Mouse (Mus musculus): ENCODE measurements around the gene Sys1. TPM values are rescaled to one million over a fixed set of nuclear protein-coding genes. Genes with fewer than 3 reads are reported as not detected.

Sys1 gene
- 113 and 120 TPM in 2 replicates for polyA plus RNA-seq (2015; fragmentation: Nextera tagmentation; extraction: Ambion mirVana)

GRCm38 (mm10) chr2:164456864-164457300, at the start of gene Sys1:
Gene Sys1 (plus strand): TSS chr2:164456964.

GRCm38 (mm10) chr2:164443460-164444000, 13.2 kb upstream of the Sys1 start, which contains the start of gene Sdc4:
Gene Sdc4 (minus strand): TSS chr2:164443887.

GRCm38 (mm10) chr2:164460745-164461551, 4.2 kb downstream of the Sys1 start, which contains the start of gene Gm20458:
Gene Gm20458 (plus strand): TSS chr2:164460967.

GRCm38 (mm10) chr2:164473624-164474023, 16.9 kb downstream of the Sys1 start, which contains the start of gene Trp53tg5:
Gene Trp53tg5 (minus strand): TSS chr2:164473724.

GRCm38 (mm10) chr2:164485681-164486257, 29.0 kb downstream of the Sys1 start, which contains the start of gene Dbndd2:
Gene Dbndd2 (plus strand): TSS chr2:164486106.

GRCm38 (mm10) chr2:164496847-164497690, 40.3 kb downstream of the Sys1 start, which contains the start of gene Pigt:
Gene Pigt (plus strand): TSS chr2:164497520.

Other genes with a start within 250 kb of the Sys1 start
- not detected in 2 replicates for gene Wfdc15b, start 235.3 kb upstream of the Sys1 start, polyA plus RNA-seq (2015; fragmentation: Nextera tagmentation; extraction: Ambion mirVana)
- not detected in 2 replicates for gene Svs2, start 218.5 kb upstream of the Sys1 start, polyA plus RNA-seq (2015; fragmentation: Nextera tagmentation; extraction: Ambion mirVana)
- not detected in 2 replicates for gene Svs3b, start 200.3 kb upstream of the Sys1 start, polyA plus RNA-seq (2015; fragmentation: Nextera tagmentation; extraction: Ambion mirVana)
- not detected in 2 replicates for gene Svs4, start 178.5 kb upstream of the Sys1 start, polyA plus RNA-seq (2015; fragmentation: Nextera tagmentation; extraction: Ambion mirVana)
- not detected in 2 replicates for gene Svs3a, start 167.7 kb upstream of the Sys1 start, polyA plus RNA-seq (2015; fragmentation: Nextera tagmentation; extraction: Ambion mirVana)
- gene Svs6, start 140.2 kb upstream of the Sys1 start, polyA plus RNA-seq (2015; fragmentation: Nextera tagmentation; extraction: Ambion mirVana) = not detected in 2 replicates
- not detected in 2 replicates for gene Svs5, start 124.2 kb upstream of the Sys1 start, polyA plus RNA-seq (2015; fragmentation: Nextera tagmentation; extraction: Ambion mirVana)
- gene Slpi, start 67.9 kb upstream of the Sys1 start, polyA plus RNA-seq (2015; fragmentation: Nextera tagmentation; extraction: Ambion mirVana) = 0.51 and 1.1 TPM in 2 replicates
- gene Rbpjl, start 53.8 kb upstream of the Sys1 start, polyA plus RNA-seq (2015; fragmentation: Nextera tagmentation; extraction: Ambion mirVana) = 0.49 and 0.68 TPM in 2 replicates
- 15.4 and 15.8 TPM in 2 replicates for gene Matn4, start 51.8 kb upstream of the Sys1 start, polyA plus RNA-seq (2015; fragmentation: Nextera tagmentation; extraction: Ambion mirVana)
- 42.5 and 43.9 TPM in 2 replicates for gene Sdc4, start 13.1 kb upstream of the Sys1 start, polyA plus RNA-seq (2015; fragmentation: Nextera tagmentation; extraction: Ambion mirVana)
- gene Gm20458, start 4.0 kb downstream of the Sys1 start, polyA plus RNA-seq (2015; fragmentation: Nextera tagmentation; extraction: Ambion mirVana) = 14.5 and 16.2 TPM in 2 replicates
- not detected in 2 replicates for gene Trp53tg5, start 16.8 kb downstream of the Sys1 start, polyA plus RNA-seq (2015; fragmentation: Nextera tagmentation; extraction: Ambion mirVana)
- gene Dbndd2, start 29.1 kb downstream of the Sys1 start, polyA plus RNA-seq (2015; fragmentation: Nextera tagmentation; extraction: Ambion mirVana) = 41.5 and 45.7 TPM in 2 replicates
- gene Pigt, start 40.6 kb downstream of the Sys1 start, polyA plus RNA-seq (2015; fragmentation: Nextera tagmentation; extraction: Ambion mirVana) = 117 and 135 TPM in 2 replicates
- 0.62 and 0.65 TPM in 2 replicates for gene Wfdc2, start 105.4 kb downstream of the Sys1 start, polyA plus RNA-seq (2015; fragmentation: Nextera tagmentation; extraction: Ambion mirVana)
- gene Spint3, start 116.5 kb downstream of the Sys1 start, polyA plus RNA-seq (2015; fragmentation: Nextera tagmentation; extraction: Ambion mirVana) = not detected in 2 replicates
- not detected in 2 replicates for gene Wfdc6a, start 128.5 kb downstream of the Sys1 start, polyA plus RNA-seq (2015; fragmentation: Nextera tagmentation; extraction: Ambion mirVana)
- not detected in 2 replicates for gene Eppin, start 136.6 kb downstream of the Sys1 start, polyA plus RNA-seq (2015; fragmentation: Nextera tagmentation; extraction: Ambion mirVana)
- not detected in 2 replicates for gene Wfdc6b, start 156.6 kb downstream of the Sys1 start, polyA plus RNA-seq (2015; fragmentation: Nextera tagmentation; extraction: Ambion mirVana)
- gene Wfdc8, start 156.7 kb downstream of the Sys1 start, polyA plus RNA-seq (2015; fragmentation: Nextera tagmentation; extraction: Ambion mirVana) = not detected in 2 replicates
- gene Wfdc16, start 181.8 kb downstream of the Sys1 start, polyA plus RNA-seq (2015; fragmentation: Nextera tagmentation; extraction: Ambion mirVana) = not detected in 2 replicates
- not detected in 2 replicates for gene Wfdc10, start 199.1 kb downstream of the Sys1 start, polyA plus RNA-seq (2015; fragmentation: Nextera tagmentation; extraction: Ambion mirVana)
- not detected in 2 replicates for gene Wfdc9, start 199.6 kb downstream of the Sys1 start, polyA plus RNA-seq (2015; fragmentation: Nextera tagmentation; extraction: Ambion mirVana)
- gene Wfdc11, start 217.1 kb downstream of the Sys1 start, polyA plus RNA-seq (2015; fragmentation: Nextera tagmentation; extraction: Ambion mirVana) = not detected in 2 replicates
- gene Wfdc13, start 228.1 kb downstream of the Sys1 start, polyA plus RNA-seq (2015; fragmentation: Nextera tagmentation; extraction: Ambion mirVana) = 0.22 TPM in 1 of 2 replicates, not detected in the other
- not detected in 2 replicates for gene Spint4, start 241.5 kb downstream of the Sys1 start, polyA plus RNA-seq (2015; fragmentation: Nextera tagmentation; extraction: Ambion mirVana)